Mouse (Mus musculus) CD4-positive naive resting alpha-beta T cell, adult 76 days (primary cell): ENCODE results near the gene Gm26657. TPM values are rescaled to one million over a fixed set of nuclear protein-coding genes. Genes with fewer than 3 reads are reported as not detected.

Source experiments
- total RNA-seq: library from RNA; stranded (reverse); gene quantifications from one replicate; pipeline ENCODE4 v1.2.4, GENCODE M21; 2023

Gene Gm26657
- not detected for total RNA-seq

GRCm38 (mm10) chr4:56740020-56740485 lies at the start of gene Gm26657:
Gm26657 (plus strand) TSS chr4:56740070.

GRCm38 (mm10) chr4:56741041-56741493 lies 1.2 kb downstream of the Gm26657 start, which contains the start of gene Actl7b:
Actl7b (minus strand) TSS chr4:56741443.

GRCm38 (mm10) chr4:56743363-56744195 lies 3.7 kb downstream of the Gm26657 start, which contains the start of gene Actl7a:
Actl7a (plus strand) TSS chr4:56743413.

Other genes with a start within 250 kb of the Gm26657 start
- gene Actl7b, start 1.4 kb downstream of the Gm26657 start, total RNA-seq: 0.91 TPM
- not detected for gene Actl7a, start 3.3 kb downstream of the Gm26657 start, total RNA-seq
- gene Elp1, start 62.3 kb downstream of the Gm26657 start, total RNA-seq: 42.6 TPM
- gene Fam206a, start 62.3 kb downstream of the Gm26657 start, total RNA-seq: 15.7 TPM
- gene Ctnnal1, start 125.1 kb downstream of the Gm26657 start, total RNA-seq: 3.4 TPM
- gene Tmem245, start 207.4 kb downstream of the Gm26657 start, total RNA-seq: 33.2 TPM